Mouse (Mus musculus) myocyte (in vitro differentiated cells): ENCODE results near the gene Abhd12.

ENCODE experiments used
- MAX ChIP-seq: IDR thresholded peaks from one replicate; pipeline ENCODE4 v1.6.1; 2011; ENCODE audit warnings: low read depth, mild to moderate bottlenecking, control low read depth
- POLR2A ChIP-seq: IDR thresholded peaks from one replicate; pipeline ENCODE4 v1.6.1; 2011; ENCODE audit warnings: low read depth, mild to moderate bottlenecking, control low read depth, moderate library complexity; ENCODE audit not compliant: insufficient read length
- SRF ChIP-seq: IDR thresholded peaks from one replicate; pipeline ENCODE4 v1.6.1; 2011; ENCODE audit warnings: low read depth; ENCODE audit not compliant: control insufficient read depth, insufficient read length

DNA sequence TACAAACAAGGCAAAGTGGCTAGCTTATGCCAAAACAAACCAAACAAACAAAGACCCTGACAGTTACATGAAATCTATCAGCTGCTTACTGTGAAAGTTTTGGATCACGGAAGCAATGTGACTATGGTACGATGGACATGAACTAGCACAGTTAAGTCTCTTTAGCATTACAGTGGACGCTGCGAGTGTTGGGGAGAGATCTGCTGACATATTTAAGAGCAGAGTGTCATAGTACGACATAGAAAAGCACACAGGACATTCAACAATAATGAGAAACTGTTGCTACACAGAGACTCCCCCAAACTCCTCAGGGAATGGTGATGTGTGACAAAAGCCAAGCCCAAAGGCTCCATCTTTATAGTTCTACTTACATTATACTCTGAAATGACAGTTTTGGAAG is 39.5 kb upstream of the Abhd12 start:
- TF ChIP-seq MAX: no peak
- TF ChIP-seq POLR2A: no peak
- TF ChIP-seq SRF: no peak
